Mouse (Mus musculus) kidney, adult 2 months (tissue): ENCODE data around the gene Cib3. TPM values are rescaled to one million over a fixed set of nuclear protein-coding genes. Genes with fewer than 3 reads are reported as not detected.

Experiments used
- DNase-seq: peaks from one replicate; pipeline ENCODE4 v3.0.0; 2021
- H3K27ac ChIP-seq: fragments of 200-500 bp; 2 replicates; pipeline ENCODE4 v1.5.1; 2012; ENCODE audit warnings: low read depth, low read length, control low read depth, inconsistent platforms; ENCODE audit not compliant: insufficient read depth
- H3K27me3 ChIP-seq: fragments of 200-500 bp; replicated peaks from 2 replicates; pipeline ENCODE4 v1.6.1; 2012; ENCODE audit warnings: mild to moderate bottlenecking, moderate library complexity, low read length, inconsistent platforms; ENCODE audit not compliant: control insufficient read depth, insufficient read depth
- H3K36me3 ChIP-seq: fragments of 200-500 bp; 2 replicates; pipeline ENCODE4 v1.6.1; 2012; ENCODE audit warnings: mild to moderate bottlenecking, moderate library complexity, low read length, inconsistent platforms; ENCODE audit not compliant: control insufficient read depth, insufficient read depth
- H3K4me1 ChIP-seq: fragments of 200-500 bp; 2 replicates; pipeline ENCODE4 v1.6.1; 2011; ENCODE audit warnings: low read length; ENCODE audit not compliant: control insufficient read depth, insufficient read depth
- H3K4me3 ChIP-seq: fragments of 200-500 bp; 2 replicates; pipeline ENCODE4 v1.5.1; 2011; ENCODE audit warnings: mild to moderate bottlenecking, low read depth, low read length, control low read depth; ENCODE audit not compliant: insufficient read depth
- CTCF ChIP-seq: fragments of 200-500 bp; conservative IDR thresholded peaks from 2 replicates; pipeline ENCODE4 v1.5.1; 2011; ENCODE audit warnings: low read depth, mild to moderate bottlenecking, control low read depth, low read length, moderate library complexity, mixed read lengths; ENCODE audit not compliant: insufficient read depth, insufficient read length
- POLR2A ChIP-seq: fragments of 200-500 bp; IDR thresholded peaks from one replicate; pipeline ENCODE4 v1.6.1; 2011; ENCODE audit warnings: low read depth, low read length, control low read depth
- WGBS: fragments of 180-500 bp; shearing (Covaris S2); methylation state at CpG from one replicate; pipeline ENCODE4 v1.1.7; 2018; 5-methylcytosine and 5-hydroxymethylcytosine counted together
- polyA plus RNA-seq: library from polyadenylated mRNA; depleted of rRNA; stranded (reverse); fragments of >200 nt; gene quantifications from 2 replicates; pipeline ENCODE4 v1.2.3, GENCODE M21; 2012

The Cib3 gene
- polyA plus RNA-seq, 1 experiment: not detected

GRCm38 (mm10) chr8:72189417-72190214, 23.0 kb downstream of the Cib3 start, which contains the start of gene Hsh2d:
TSS of gene Hsh2d (plus strand) at chr8:72189638.
- DNase-seq: no peak
- Histone ChIP-seq H3K4me1 (0 out of 2 replicates have a peak, but pooled peaks cover under 1% of the 10 kb centered on the region), H3K36me3 (no peaks in the 10 kb centered on the region), H3K27me3 (no peaks in the 10 kb centered on the region), H3K27ac (no peak within 1 kb of the TSS), H3K4me3 (no peak within 1 kb of the TSS)
- no peak for TF ChIP-seq CTCF
- no peak for TF ChIP-seq POLR2A
- 62% methylated on average over 12 of the region's 12 CpGs for WGBS

- Histone ChIP-seq H3K27me3 (no peaks in the 10 kb centered on the region), H3K4me3 (no peak overlapping the region), H3K4me1 (peaks cover 6% of the 10 kb centered on the region; the same call in 1 of the 2 replicates), H3K27ac (no peak overlapping the region), H3K36me3 (no peaks in the 10 kb centered on the region)
- no peak for DNase-seq
- TF ChIP-seq POLR2A (no peak), CTCF (no peak)
- 93% methylated on average over 2 of the region's 2 CpGs for WGBS
Observed at GRCm38 (mm10) chr8:72187793-72188331, 24.8 kb downstream of the Cib3 start.

- Histone ChIP-seq H3K36me3 (no peaks in the 10 kb centered on the region), H3K27me3 (no peaks in the 10 kb centered on the region), H3K4me3 (no peak overlapping the region), H3K4me1 (peaks cover 6% of the 10 kb centered on the region; the same call in 1 of the 2 replicates), H3K27ac (no peak overlapping the region)
- WGBS: 88% methylated on average over 2 of the region's 2 CpGs
- TF ChIP-seq CTCF (no peak), POLR2A (no peak)
- DNase-seq: no peak
Observed at GRCm38 (mm10) chr8:72183554-72184202, 29.0 kb downstream of the Cib3 start.

GRCm38 (mm10) chr8:72177346-72177925, 35.2 kb downstream of the Cib3 start:
- Histone ChIP-seq H3K27me3 (no peaks in the 10 kb centered on the region), H3K27ac (no peak overlapping the region), H3K4me1 (no peaks in the 10 kb centered on the region), H3K4me3 (no peak overlapping the region), H3K36me3 (peaks cover 2% of the 10 kb centered on the region)
- peak; percentile 68 for DNase-seq
- TF ChIP-seq POLR2A: no peak
- TF ChIP-seq CTCF: peak; percentile 79
- 68% methylated on average over 5 of the region's 5 CpGs for WGBS

- WGBS: 57% methylated on average over 3 of the region's 3 CpGs
Observed at GRCm38 (mm10) chr8:72169681-72170249, 42.9 kb downstream of the Cib3 start.

GRCm38 (mm10) chr8:72169098-72169668, 43.5 kb downstream of the Cib3 start:
- H3K4me1 ChIP-seq: no peaks in the 10 kb centered on the region
- H3K36me3 ChIP-seq: peaks cover under 1% of the 10 kb centered on the region
- no peak for DNase-seq
- H3K4me3 ChIP-seq: no peak overlapping the region
- H3K27me3 ChIP-seq: no peaks in the 10 kb centered on the region
- H3K27ac ChIP-seq: peak overlapping the region; percentile 49; the same call in 1 of the 2 replicates
- TF ChIP-seq POLR2A (no peak), CTCF (no peak)
- WGBS: 94% methylated on average over 3 of the region's 3 CpGs

More at GRCm38 (mm10) chr8:72169681-72170249, 42.9 kb downstream of the Cib3 start:
- peak; percentile 89 for DNase-seq
- Histone ChIP-seq H3K36me3 (peaks cover 2% of the 10 kb centered on the region), H3K4me1 (no peaks in the 10 kb centered on the region), H3K4me3 (no peak overlapping the region), H3K27me3 (no peaks in the 10 kb centered on the region), H3K27ac (peak overlapping the region; percentile 49; the same call in 1 of the 2 replicates)
- no peak for TF ChIP-seq POLR2A
- TF ChIP-seq CTCF: no peak
